Mouse (Mus musculus) C2C12 (cell line): ENCODE data around the gene 1520401A03Rik.

ENCODE experiments used
- CTCF ChIP-seq: IDR thresholded peaks from one replicate; pipeline ENCODE4 v1.5.1; 2011; ENCODE audit not compliant: control insufficient read depth, insufficient read depth, insufficient read length
- MAX ChIP-seq: IDR thresholded peaks from one replicate; pipeline ENCODE4 v1.6.1; 2011; ENCODE audit warnings: mild to moderate bottlenecking, control low read depth
- MYOG ChIP-seq: IDR thresholded peaks from one replicate; pipeline ENCODE4 v1.6.1; 2011; ENCODE audit not compliant: control insufficient read depth, insufficient read length; ENCODE audit errors: extremely low read depth

GRCm38 (mm10) chr17:23740136-23740584 lies 17.6 kb upstream of the 1520401A03Rik start:
- no peak for TF ChIP-seq CTCF
- no peak for TF ChIP-seq MAX
- no peak for TF ChIP-seq MYOG
